Mouse (Mus musculus) embryonic fibroblast, embryonic 13.5 days (primary cell): ENCODE results near the gene Brip1. TPM values are rescaled to one million over a fixed set of nuclear protein-coding genes. Genes with fewer than 3 reads are reported as not detected.
A peak's percentile ranks its signal among the peaks of the same experiment; 100 is the strongest.

Source experiments
- H3K27ac ChIP-seq: 2 replicates; pipeline ENCODE4 v1.5.1; 2012; ENCODE audit warnings: low read length, control low read depth, inconsistent platforms; ENCODE audit not compliant: insufficient read depth
- H3K4me1 ChIP-seq: 2 replicates; pipeline ENCODE4 v1.6.1; 2011; ENCODE audit warnings: low read length; ENCODE audit not compliant: control insufficient read depth, insufficient read depth
- H3K4me3 ChIP-seq: 2 replicates; pipeline ENCODE4 v1.5.1; 2011; ENCODE audit warnings: mild to moderate bottlenecking, control low read depth, low read length; ENCODE audit not compliant: insufficient read depth
- CTCF ChIP-seq: IDR thresholded peaks from 2 replicates; pipeline ENCODE4 v1.5.1; 2011; ENCODE audit warnings: mild to moderate bottlenecking, control low read depth, low read length, moderate library complexity, borderline replicate concordance; ENCODE audit not compliant: insufficient read depth
- POLR2A ChIP-seq: IDR thresholded peaks from 2 replicates; pipeline ENCODE4 v1.6.1; 2011; ENCODE audit warnings: low read depth, mild to moderate bottlenecking, control low read depth, low read length, moderate library complexity
- polyA plus RNA-seq: library from polyadenylated mRNA; stranded (reverse); fragments of >200 nt; gene quantifications from 2 replicates; pipeline ENCODE4 v1.2.4, GENCODE M21; 2011; ENCODE audit warnings: low read depth; ENCODE audit not compliant: missing spikeins, insufficient read length

The Brip1 gene
- polyA plus RNA-seq, 1 experiment = 8.5 TPM

DNA sequence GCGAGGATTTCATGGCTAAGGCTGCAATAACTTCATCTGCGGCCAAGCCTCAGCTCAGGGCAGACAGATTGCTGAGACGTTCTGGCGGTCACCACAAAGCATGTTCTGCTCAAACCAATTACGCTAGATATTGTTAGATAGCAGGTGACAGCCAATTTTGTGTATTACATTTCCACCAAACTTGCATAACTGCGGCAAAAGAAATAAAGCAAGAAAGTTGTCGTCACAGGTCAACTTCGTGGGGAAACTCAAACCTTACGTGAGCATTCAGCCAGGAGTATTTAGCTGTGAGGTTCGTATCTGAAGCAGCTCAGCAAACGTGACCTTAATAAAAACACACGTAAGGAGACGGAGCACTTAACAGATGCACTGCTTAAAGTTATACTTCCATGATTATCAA lies 162.3 kb downstream of the Brip1 start:
- Histone ChIP-seq H3K4me1 (no peaks in the 10 kb centered on the region), H3K27ac (no peak overlapping the region), H3K4me3 (no peak overlapping the region)
- TF ChIP-seq CTCF (no peak), POLR2A (no peak)

DNA sequence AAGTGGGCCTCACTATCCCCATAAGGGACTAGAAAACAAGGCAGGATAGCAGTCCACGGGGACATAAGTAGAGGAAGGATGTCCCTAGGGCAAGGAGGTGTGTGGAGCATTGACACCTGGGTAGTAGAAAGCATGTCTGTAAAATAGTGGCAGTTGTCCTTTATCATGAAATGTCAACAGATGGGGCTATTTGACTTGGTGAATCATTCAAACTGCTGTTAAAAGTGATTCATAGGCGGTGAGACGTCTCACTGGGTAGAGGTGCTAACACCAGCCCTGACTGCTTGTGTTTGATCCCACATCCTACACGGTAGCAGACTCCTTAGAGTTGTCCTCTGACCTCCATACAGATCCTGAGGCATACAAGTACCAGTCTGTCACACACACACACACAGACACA lies 168.1 kb downstream of the Brip1 start:
- no peak overlapping the region for H3K4me3 ChIP-seq
- no peaks in the 10 kb centered on the region for H3K4me1 ChIP-seq
- TF ChIP-seq POLR2A (no peak), CTCF (no peak)
- H3K27ac ChIP-seq = no peak overlapping the region

- H3K27ac ChIP-seq = no peak overlapping the region
- TF ChIP-seq CTCF = no peak
- TF ChIP-seq POLR2A = no peak
- H3K4me1 ChIP-seq = peaks cover 2% of the 10 kb centered on the region; the same call in 1 of the 2 replicates
- H3K4me3 ChIP-seq = no peak overlapping the region
Measured at GRCm38 (mm10) chr11:86028034-86028433, 173.0 kb downstream of the Brip1 start.

GRCm38 (mm10) chr11:86026556-86027194 lies 174.3 kb downstream of the Brip1 start:
- no peak overlapping the region for H3K4me3 ChIP-seq
- TF ChIP-seq POLR2A (no peak), CTCF (no peak)
- H3K4me1 ChIP-seq = peaks cover 5% of the 10 kb centered on the region; the same call in 1 of the 2 replicates
- no peak overlapping the region for H3K27ac ChIP-seq

GRCm38 (mm10) chr11:86022439-86022838 lies 178.6 kb downstream of the Brip1 start:
- Histone ChIP-seq H3K4me3 (no peak overlapping the region), H3K27ac (peak overlapping the region; percentile 26), H3K4me1 (peaks cover 4% of the 10 kb centered on the region; the same call in 1 of the 2 replicates)
- no peak for TF ChIP-seq POLR2A
- no peak for TF ChIP-seq CTCF

GRCm38 (mm10) chr11:86020033-86020432 lies 181.0 kb downstream of the Brip1 start:
- TF ChIP-seq POLR2A = no peak
- no peak for TF ChIP-seq CTCF
- 0 out of 2 replicates have a peak, but pooled peaks cover 2% of the 10 kb centered on the region for H3K4me1 ChIP-seq
- no peak overlapping the region for H3K4me3 ChIP-seq
- H3K27ac ChIP-seq = no peak overlapping the region

GRCm38 (mm10) chr11:86016242-86016641 lies 184.8 kb downstream of the Brip1 start:
- TF ChIP-seq POLR2A (no peak), CTCF (no peak)
- Histone ChIP-seq H3K27ac (no peak overlapping the region), H3K4me1 (no peaks in the 10 kb centered on the region), H3K4me3 (no peak overlapping the region)

- TF ChIP-seq CTCF (no peak), POLR2A (no peak)
- H3K4me1 ChIP-seq = no peaks in the 10 kb centered on the region
- no peak overlapping the region for H3K27ac ChIP-seq
- no peak overlapping the region for H3K4me3 ChIP-seq
Measured at GRCm38 (mm10) chr11:86013087-86013486, 187.9 kb downstream of the Brip1 start.

DNA sequence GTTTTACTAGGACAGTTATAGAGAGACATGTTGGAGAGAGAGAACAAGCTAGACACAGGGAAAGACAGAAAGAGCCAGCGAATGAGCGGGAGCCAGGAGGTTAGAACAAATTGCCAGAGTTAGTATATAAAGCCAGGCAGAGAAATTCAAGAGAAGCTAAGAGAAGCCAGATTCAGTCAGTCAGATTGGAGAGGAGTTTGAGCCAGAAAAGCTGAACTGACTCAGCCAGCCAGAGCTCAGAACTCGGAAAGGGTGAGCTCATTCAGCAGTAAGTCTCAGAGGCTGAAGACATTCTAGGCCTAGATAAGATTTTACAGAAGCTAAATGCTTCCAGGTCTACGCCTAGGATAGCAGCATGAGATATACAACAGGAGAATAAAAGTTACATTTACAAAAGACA lies 190.5 kb downstream of the Brip1 start:
- Histone ChIP-seq H3K4me3 (no peak overlapping the region), H3K4me1 (no peaks in the 10 kb centered on the region), H3K27ac (no peak overlapping the region; the same call in 1 of the 2 replicates)
- no peak for TF ChIP-seq POLR2A
- no peak for TF ChIP-seq CTCF

DNA sequence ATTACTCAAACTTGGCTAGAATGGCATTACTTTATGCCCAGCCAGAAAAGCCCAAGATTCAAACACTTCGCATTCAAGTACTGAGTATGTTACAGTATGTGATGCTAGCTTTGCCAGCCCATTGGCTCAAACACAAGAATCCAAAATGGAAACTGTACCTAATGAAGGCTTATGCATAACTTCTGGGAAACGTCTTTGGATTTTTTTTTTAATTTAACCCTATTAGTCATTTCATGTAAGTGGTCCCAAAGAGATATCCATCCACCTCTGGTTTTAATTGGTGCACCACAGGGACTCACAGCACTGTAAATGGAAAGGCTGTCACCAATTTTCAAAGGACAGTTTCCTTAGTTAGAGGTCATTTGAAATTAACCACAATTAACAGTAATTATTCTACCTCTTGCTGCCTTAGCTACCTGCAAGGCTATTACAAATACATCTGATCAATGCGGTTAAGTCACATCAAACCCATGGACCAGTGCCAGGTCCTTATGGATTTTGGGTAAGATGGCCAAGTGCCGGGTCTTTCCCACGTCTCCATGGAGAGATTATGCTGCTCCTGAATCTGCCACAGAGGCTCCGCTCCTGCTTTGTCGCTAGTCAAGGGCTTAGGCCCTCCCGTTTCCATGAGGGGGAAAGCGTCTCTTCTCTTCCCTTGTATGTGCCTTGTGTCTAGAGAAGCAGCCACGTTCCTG lies 192.6 kb downstream of the Brip1 start:
- TF ChIP-seq POLR2A (no peak), CTCF (no peak)
- H3K4me3 ChIP-seq = no peak overlapping the region
- no peaks in the 10 kb centered on the region for H3K4me1 ChIP-seq
- H3K27ac ChIP-seq = no peak overlapping the region

Other genes with a start within 250 kb of the Brip1 start
- gene Ints2, start 56.4 kb upstream of the Brip1 start, polyA plus RNA-seq = 28.4 and 32.2 TPM in 2 replicates
- 40.8 and 57.0 TPM in 2 replicates for gene Med13, start 156.4 kb upstream of the Brip1 start, polyA plus RNA-seq